Mouse (Mus musculus) midbrain, embryonic 16.5 days (tissue): ENCODE measurements around the gene Gpr152. TPM values are rescaled to one million over a fixed set of nuclear protein-coding genes. Genes with fewer than 3 reads are reported as not detected.
"Not testable (repeated sequence)": the region's sequence is repeated elsewhere in the genome, so short reads cannot be mapped to it uniquely, and the experiment has no call there.

ENCODE experiments used
- ATAC-seq: fragments of 200-750 bp; cut with Nextera tagmentation; 2 replicates; pipeline ENCODE4 v1.8.0; 2017; ENCODE audit warnings: moderate TSS enrichment
- H3K27ac ChIP-seq: fragments of 300-500 bp; sonication (generic); 2 replicates; pipeline ENCODE4 v1.5.1; 2014; ENCODE audit warnings: mild to moderate bottlenecking, low read length, mixed read lengths
- H3K27me3 ChIP-seq: fragments of 300-500 bp; sonication (generic); 2 replicates; pipeline ENCODE4 v1.6.1; 2014; ENCODE audit warnings: low read depth, low read length, mixed read lengths; ENCODE audit not compliant: control insufficient read depth, insufficient read depth
- H3K36me3 ChIP-seq: fragments of 300-500 bp; sonication (generic); 2 replicates; pipeline ENCODE4 v1.6.1; 2014; ENCODE audit warnings: mild to moderate bottlenecking, low read length, moderate library complexity, mixed read lengths; ENCODE audit not compliant: control insufficient read depth, insufficient read depth
- H3K4me1 ChIP-seq: fragments of 300-500 bp; sonication (generic); 2 replicates; pipeline ENCODE4 v1.6.1; 2014; ENCODE audit warnings: mild to moderate bottlenecking, low read length, mixed read lengths; ENCODE audit not compliant: control insufficient read depth, insufficient read depth
- H3K4me2 ChIP-seq: fragments of 300-500 bp; sonication (generic); 2 replicates; pipeline ENCODE4 v1.6.1; 2014; ENCODE audit warnings: mild to moderate bottlenecking, low read length, mixed read lengths
- H3K4me3 ChIP-seq: fragments of 300-500 bp; sonication (generic); 2 replicates; pipeline ENCODE4 v1.5.1; 2014; ENCODE audit warnings: low read depth, mild to moderate bottlenecking, low read length, moderate library complexity, mixed read lengths
- H3K9ac ChIP-seq: fragments of 300-500 bp; sonication (generic); 2 replicates; pipeline ENCODE4 v1.6.1; 2014; ENCODE audit warnings: low read depth, low read length, mixed read lengths
- H3K9me3 ChIP-seq: fragments of 300-500 bp; sonication (generic); replicated peaks from 2 replicates; pipeline ENCODE4 v1.6.1; 2014; ENCODE audit warnings: mild to moderate bottlenecking, low read length, mixed read lengths; ENCODE audit not compliant: control insufficient read depth, poor library complexity, severe bottlenecking
- WGBS: fragments of 180-500 bp; shearing (Covaris S2); extraction: QIAGEN DNeasy Blood & Tissue Kit; methylation state at CpG from one replicate; pipeline ENCODE4 v1.1.7; 2014; 5-methylcytosine and 5-hydroxymethylcytosine counted together
- polyA plus RNA-seq: library from polyadenylated mRNA; unstranded; fragments of >200 nt; fragmentation: Nextera tagmentation; extraction: Ambion mirVana; gene quantifications from 2 replicates; pipeline ENCODE4 v1.2.1, GENCODE M21; 2015

The Gpr152 gene
- polyA plus RNA-seq, 1 experiment from 2014 or later, result 0.09 TPM

DNA sequence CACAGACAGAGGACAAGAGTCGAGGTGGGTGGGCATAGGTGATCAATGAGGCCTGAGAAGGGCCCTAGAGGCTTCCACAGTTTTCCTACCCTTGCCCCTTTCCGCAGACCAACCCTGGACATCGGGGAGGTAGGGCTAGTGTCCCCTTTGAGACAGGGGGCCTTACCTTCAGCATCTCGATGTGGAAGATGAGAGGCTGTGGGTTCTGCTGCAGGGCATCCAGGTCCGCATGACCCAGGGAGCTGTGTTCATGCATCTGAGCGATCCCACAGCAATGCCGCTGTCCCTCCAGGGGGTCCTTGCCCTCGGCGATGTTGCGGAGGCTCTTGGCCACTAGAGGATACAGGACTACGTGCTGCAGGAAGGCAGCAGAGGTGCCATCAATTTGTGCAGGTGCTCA lies 23.8 kb upstream of the Gpr152 start:
- Histone ChIP-seq H3K9ac (no peak overlapping the region), H3K9me3 (no peaks in the 10 kb centered on the region), H3K4me1 (peaks cover 7% of the 10 kb centered on the region), H3K27me3 (no peaks in the 10 kb centered on the region), H3K4me2 (no peak overlapping the region), H3K36me3 (peaks cover 32% of the 10 kb centered on the region), H3K27ac (no peak overlapping the region), H3K4me3 (no peak overlapping the region)
- 86% methylated on average over 11 of the region's 11 CpGs for WGBS
- no peak for ATAC-seq

GRCm38 (mm10) chr19:4117006-4117405 lies 22.6 kb upstream of the Gpr152 start:
- no peak overlapping the region for H3K27ac ChIP-seq
- WGBS, result 98% methylated on average over 7 of the region's 7 CpGs
- H3K4me2 ChIP-seq, result no peak overlapping the region
- no peaks in the 10 kb centered on the region for H3K27me3 ChIP-seq
- peaks cover 7% of the 10 kb centered on the region for H3K4me1 ChIP-seq
- no peak overlapping the region for H3K4me3 ChIP-seq
- H3K9ac ChIP-seq, result no peak overlapping the region
- no peaks in the 10 kb centered on the region for H3K9me3 ChIP-seq
- H3K36me3 ChIP-seq, result peaks cover 23% of the 10 kb centered on the region
- no peak for ATAC-seq

GRCm38 (mm10) chr19:4118350-4118749 lies 21.2 kb upstream of the Gpr152 start:
- H3K9me3 ChIP-seq, result no peaks in the 10 kb centered on the region
- H3K27me3 ChIP-seq, result no peaks in the 10 kb centered on the region
- no peak for ATAC-seq
- 95% methylated on average over 2 of the region's 2 CpGs for WGBS
- H3K27ac ChIP-seq, result no peak overlapping the region
- H3K4me3 ChIP-seq, result no peak overlapping the region
- H3K4me2 ChIP-seq, result no peak overlapping the region
- H3K36me3 ChIP-seq, result peaks cover 10% of the 10 kb centered on the region
- H3K4me1 ChIP-seq, result peaks cover 7% of the 10 kb centered on the region
- no peak overlapping the region for H3K9ac ChIP-seq

DNA sequence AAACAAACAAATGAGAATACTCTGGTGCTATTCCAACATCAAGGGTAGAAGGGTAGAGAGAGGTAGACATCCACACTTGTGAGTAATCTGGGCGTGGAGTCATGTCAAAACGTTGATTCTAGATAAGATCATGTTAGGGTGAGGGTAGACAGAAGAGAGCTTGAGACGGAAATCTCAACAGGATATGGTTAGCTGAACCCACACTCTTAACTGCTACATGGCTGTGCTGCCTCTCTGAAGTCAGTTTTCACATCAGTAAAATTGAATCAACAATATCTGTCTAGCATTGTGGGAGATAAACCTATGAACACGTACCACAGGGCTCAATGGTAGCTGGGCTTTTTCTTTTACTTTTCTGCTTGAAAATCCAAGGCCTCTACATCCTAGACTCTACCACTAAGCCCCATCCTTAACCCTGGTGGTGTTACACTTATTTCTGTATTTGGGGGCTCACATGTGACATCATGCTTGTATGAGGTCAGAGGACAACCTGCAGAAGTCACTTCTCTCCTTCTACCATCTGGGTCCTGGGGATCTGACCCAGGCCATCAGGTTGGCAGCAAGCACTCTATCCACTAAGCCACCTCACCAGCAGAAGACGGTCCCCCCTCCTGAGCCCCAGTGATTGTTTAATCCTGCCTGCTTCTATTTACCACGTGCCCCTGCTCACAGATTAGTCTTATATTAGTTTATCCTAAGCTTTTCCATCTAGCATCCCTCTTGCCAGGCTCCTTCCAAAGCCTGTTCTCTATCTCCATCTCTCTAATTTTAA lies 19.7 kb upstream of the Gpr152 start:
- WGBS, result 90% methylated on average over 6 of the region's 6 CpGs
- ATAC-seq, result no peak
- Histone ChIP-seq H3K4me2 (peak overlapping the region; percentile 57), H3K4me3 (no peak overlapping the region), H3K27ac (no peak overlapping the region), H3K27me3 (no peaks in the 10 kb centered on the region), H3K9ac (peak overlapping the region; percentile 36; the same call in 1 of the 2 replicates), H3K9me3 (no peaks in the 10 kb centered on the region), H3K36me3 (peaks cover 4% of the 10 kb centered on the region), H3K4me1 (peaks cover 7% of the 10 kb centered on the region)

- no peak for ATAC-seq
- H3K27me3 ChIP-seq, result no peaks in the 10 kb centered on the region
- peak overlapping the region; percentile 57 for H3K4me2 ChIP-seq
- peak overlapping the region; percentile 49 for H3K4me3 ChIP-seq
- peak overlapping the region; percentile 36 for H3K9ac ChIP-seq
- no peaks in the 10 kb centered on the region for H3K9me3 ChIP-seq
- peaks cover 7% of the 10 kb centered on the region for H3K4me1 ChIP-seq
- peak overlapping the region; percentile 63; the same call in 1 of the 2 replicates for H3K27ac ChIP-seq
- WGBS, result 93% methylated on average over 2 of the region's 2 CpGs
- H3K36me3 ChIP-seq, result peaks cover 2% of the 10 kb centered on the region
Observed at GRCm38 (mm10) chr19:4120496-4120895, 19.1 kb upstream of the Gpr152 start.

- H3K4me3 ChIP-seq, result peak overlapping the region; percentile 49
- H3K27ac ChIP-seq, result peak overlapping the region; percentile 86
- H3K27me3 ChIP-seq, result no peaks in the 10 kb centered on the region
- 2% methylated on average over 38 of the region's 38 CpGs for WGBS
- no peaks in the 10 kb centered on the region; the same call in 1 of the 2 replicates for H3K36me3 ChIP-seq
- peaks cover 7% of the 10 kb centered on the region for H3K4me1 ChIP-seq
- no peaks in the 10 kb centered on the region for H3K9me3 ChIP-seq
- peak overlapping the region; percentile 64 for H3K9ac ChIP-seq
- peak; percentile 90 for ATAC-seq
- peak overlapping the region; percentile 57 for H3K4me2 ChIP-seq
Observed at GRCm38 (mm10) chr19:4121097-4121805, 18.3 kb upstream of the Gpr152 start.

DNA sequence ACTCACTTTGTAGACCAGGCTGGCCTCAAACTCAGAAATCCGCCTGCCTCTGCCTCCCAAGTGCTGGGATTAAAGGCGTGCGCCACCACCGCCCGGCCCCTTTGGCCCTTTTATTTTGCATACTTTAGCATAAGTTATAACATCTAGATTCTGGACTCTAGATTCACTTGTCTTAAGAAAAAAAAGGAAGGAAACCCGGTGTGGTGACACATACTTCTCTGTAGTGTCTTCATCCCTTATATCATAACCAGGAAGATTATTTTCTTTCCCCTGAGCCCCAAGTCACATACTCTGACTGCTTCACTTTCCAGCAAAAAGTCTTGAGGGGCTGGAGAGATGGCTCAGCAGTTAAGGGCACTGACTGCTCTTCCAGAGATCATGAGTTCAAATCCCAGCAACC lies 17.7 kb upstream of the Gpr152 start:
- not testable (repeated sequence) for H3K4me2 ChIP-seq, H3K9ac ChIP-seq, H3K36me3 ChIP-seq, H3K27me3 ChIP-seq, H3K4me3 ChIP-seq, H3K27ac ChIP-seq, H3K9me3 ChIP-seq, ATAC-seq
- H3K4me1 ChIP-seq, result peaks cover 13% of the 10 kb centered on the region
- 63% methylated on average over 6 of the region's 6 CpGs for WGBS

DNA sequence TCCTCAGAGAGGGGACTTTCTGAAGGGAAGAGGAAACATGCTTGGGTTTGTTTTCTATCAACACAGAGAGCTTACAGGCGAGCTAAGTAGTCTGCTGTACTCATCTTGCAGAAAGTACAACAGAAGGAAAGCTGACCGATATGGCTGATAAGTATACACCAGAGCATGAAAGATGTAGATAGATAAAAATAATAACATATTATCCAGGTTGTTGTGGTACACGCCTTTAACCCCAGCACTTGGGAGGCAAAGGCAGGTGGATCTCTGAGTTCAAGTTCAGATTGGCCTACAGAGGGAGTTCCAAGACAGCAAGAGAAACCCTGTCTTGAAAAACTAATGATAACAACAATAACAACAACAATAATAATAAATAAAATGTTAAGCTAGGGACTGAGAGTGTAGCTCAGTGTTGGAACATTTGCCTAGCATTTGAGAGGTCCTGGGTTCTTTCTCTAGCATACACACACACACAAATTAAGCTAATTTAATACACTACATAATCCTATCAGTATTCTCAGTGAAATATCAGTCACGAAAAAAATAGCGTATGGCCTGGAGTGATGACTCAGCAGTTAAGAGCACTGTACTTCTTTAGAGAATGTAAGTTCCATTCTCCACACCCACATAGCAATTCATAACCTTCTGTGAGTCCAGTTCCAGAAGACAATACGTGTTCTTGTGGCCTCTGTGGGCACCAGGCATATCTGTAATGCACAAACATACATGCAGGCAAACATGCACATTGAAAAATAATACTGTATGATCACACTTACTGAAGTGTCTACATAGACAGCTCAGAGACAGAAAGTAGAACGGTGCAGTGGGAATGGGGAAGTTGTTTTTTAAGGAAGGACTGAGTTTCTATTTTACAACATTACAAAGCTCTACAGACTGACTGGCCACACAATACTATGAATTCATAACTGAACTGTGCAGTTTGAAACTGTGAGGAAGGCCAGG lies 16.9 kb upstream of the Gpr152 start:
- no peaks in the 10 kb centered on the region; the same call in 1 of the 2 replicates for H3K36me3 ChIP-seq
- H3K9ac ChIP-seq, result no peak overlapping the region
- no peaks in the 10 kb centered on the region for H3K9me3 ChIP-seq
- no peak overlapping the region for H3K4me3 ChIP-seq
- H3K27me3 ChIP-seq, result no peaks in the 10 kb centered on the region
- no peak overlapping the region for H3K27ac ChIP-seq
- no peak overlapping the region for H3K4me2 ChIP-seq
- WGBS, result 89% methylated on average over 7 of the region's 7 CpGs
- ATAC-seq, result no peak
- peaks cover 21% of the 10 kb centered on the region for H3K4me1 ChIP-seq
